Mouse (Mus musculus) hindbrain, postnatal 0 days (tissue): Measurements from ENCODE around the gene Ssc4d. TPM values are rescaled to one million over a fixed set of nuclear protein-coding genes. Genes with fewer than 3 reads are reported as not detected.

Experiments
- ATAC-seq: fragments of 200-750 bp; cut with Nextera tagmentation; 2 replicates; pipeline ENCODE4 v1.8.0; 2017; ENCODE audit warnings: mild to moderate bottlenecking, moderate TSS enrichment, moderate library complexity
- DNase-seq: peaks from one replicate; pipeline ENCODE4 v3.0.0-alpha.2; 2015; ENCODE audit warnings: low spot score
- H3K27ac ChIP-seq: fragments of 300-500 bp; sonication (generic); 2 replicates; pipeline ENCODE4 v1.5.1; 2014; ENCODE audit warnings: mild to moderate bottlenecking
- H3K27me3 ChIP-seq: fragments of 300-500 bp; sonication (generic); 2 replicates; pipeline ENCODE4 v1.6.1; 2014; ENCODE audit warnings: low read length, mixed read lengths; ENCODE audit not compliant: insufficient read depth
- H3K36me3 ChIP-seq: fragments of 300-500 bp; sonication (generic); 2 replicates; pipeline ENCODE4 v1.6.1; 2014; ENCODE audit warnings: low read length, mixed read lengths; ENCODE audit not compliant: insufficient read depth
- H3K4me1 ChIP-seq: fragments of 300-500 bp; sonication (generic); 2 replicates; pipeline ENCODE4 v1.6.1; 2014; ENCODE audit warnings: antibody characterized with exemption, low read length, mixed read lengths; ENCODE audit not compliant: insufficient read depth
- H3K4me2 ChIP-seq: fragments of 300-500 bp; sonication (generic); 2 replicates; pipeline ENCODE4 v1.6.1; 2014; ENCODE audit warnings: low read depth, mild to moderate bottlenecking, low read length, moderate library complexity, mixed read lengths
- H3K4me3 ChIP-seq: fragments of 300-500 bp; sonication (generic); 2 replicates; pipeline ENCODE4 v1.5.1; 2014; ENCODE audit warnings: low read length
- H3K9ac ChIP-seq: fragments of 300-500 bp; sonication (generic); replicated peaks from 2 replicates; pipeline ENCODE4 v1.6.1; 2014; ENCODE audit warnings: mild to moderate bottlenecking, low read length, moderate library complexity, mixed read lengths
- H3K9me3 ChIP-seq: fragments of 300-500 bp; sonication (generic); 2 replicates; pipeline ENCODE4 v1.6.1; 2016; ENCODE audit warnings: low read length, mixed read lengths
- CTCF ChIP-seq: IDR thresholded peaks from 2 replicates; pipeline ENCODE4 v1.5.1; 2016; ENCODE audit warnings: antibody characterized with exemption, control low read depth, low read depth
- WGBS: fragments of 180-500 bp; shearing (Covaris S2); extraction: QIAGEN DNeasy Blood & Tissue Kit; methylation state at CpG from one replicate; pipeline ENCODE4 v1.1.7; 2014; 5-methylcytosine and 5-hydroxymethylcytosine counted together
- polyA plus RNA-seq: library from polyadenylated mRNA; unstranded; fragments of >200 nt; fragmentation: Nextera tagmentation; extraction: Ambion mirVana; gene quantifications from 2 replicates; pipeline ENCODE4 v1.2.1, GENCODE M21; 2015
- total RNA-seq: library from RNA; depleted of rRNA; stranded (reverse); fragments of >200 nt; gene quantifications from 2 replicates; pipeline ENCODE4 v1.2.3, GENCODE M21; 2014

Ssc4d gene
- total and polyA plus RNA-seq, 2 experiments from 2014 or later, result 3.6 to 6.5 TPM

GRCm38 (mm10) chr5:135994725-135995687 lies 20.7 kb upstream of the Ssc4d start, which contains the start of gene Dtx2:
Gene Dtx2 (plus strand): TSS chr5:135994800.
- peak; percentile 95 for ATAC-seq
- peak within 1 kb of the TSS; percentile 81 for H3K9ac ChIP-seq
- peak; percentile 97 for DNase-seq
- H3K27me3 ChIP-seq, result no peaks in the 10 kb centered on the region
- under 1% methylated on average over 45 of the region's 47 CpGs for WGBS
- TF ChIP-seq CTCF, result peak; percentile 44
- H3K4me2 ChIP-seq, result peak within 1 kb of the TSS; percentile 81
- H3K36me3 ChIP-seq, result peaks cover 7% of the 10 kb centered on the region; the same call in 1 of the 2 replicates
- H3K4me3 ChIP-seq, result peak within 1 kb of the TSS; percentile 80
- H3K27ac ChIP-seq, result peak within 1 kb of the TSS; percentile 91
- no peaks in the 10 kb centered on the region for H3K9me3 ChIP-seq
- no peaks in the 10 kb centered on the region for H3K4me1 ChIP-seq

GRCm38 (mm10) chr5:135994335-135994724 lies 20.0 kb upstream of the Ssc4d start:
- ATAC-seq (peak; percentile 6; the same call in 1 of the 2 replicates), DNase-seq (no peak)
- Histone ChIP-seq H3K9me3 (no peaks in the 10 kb centered on the region), H3K9ac (peak overlapping the region; percentile 81; the same call in 1 of the 2 replicates), H3K4me3 (peak overlapping the region; percentile 80), H3K4me2 (no peak overlapping the region), H3K27me3 (no peaks in the 10 kb centered on the region), H3K4me1 (no peaks in the 10 kb centered on the region), H3K36me3 (peaks cover 7% of the 10 kb centered on the region; the same call in 1 of the 2 replicates), H3K27ac (no peak overlapping the region)
- 66% methylated on average over 8 of the region's 8 CpGs for WGBS
- TF ChIP-seq CTCF, result no peak

GRCm38 (mm10) chr5:135993381-135993965 lies 19.1 kb upstream of the Ssc4d start:
- ATAC-seq (no peak), DNase-seq (no peak)
- H3K27me3 ChIP-seq, result no peaks in the 10 kb centered on the region
- no peak overlapping the region for H3K27ac ChIP-seq
- H3K4me2 ChIP-seq, result no peak overlapping the region
- no peaks in the 10 kb centered on the region for H3K9me3 ChIP-seq
- H3K36me3 ChIP-seq, result peaks cover 6% of the 10 kb centered on the region; the same call in 1 of the 2 replicates
- no peak overlapping the region for H3K4me3 ChIP-seq
- no peaks in the 10 kb centered on the region for H3K4me1 ChIP-seq
- 69% methylated on average over 5 of the region's 5 CpGs for WGBS
- TF ChIP-seq CTCF, result no peak
- no peak overlapping the region for H3K9ac ChIP-seq

- 65% methylated on average over 5 of the region's 5 CpGs for WGBS
- no peak overlapping the region for H3K4me3 ChIP-seq
- TF ChIP-seq CTCF, result no peak
- no peaks in the 10 kb centered on the region for H3K9me3 ChIP-seq
- H3K9ac ChIP-seq, result no peak overlapping the region
- no peak overlapping the region for H3K27ac ChIP-seq
- no peaks in the 10 kb centered on the region for H3K27me3 ChIP-seq
- DNase-seq (no peak), ATAC-seq (no peak)
- no peak overlapping the region for H3K4me2 ChIP-seq
- no peaks in the 10 kb centered on the region for H3K36me3 ChIP-seq
- H3K4me1 ChIP-seq, result no peaks in the 10 kb centered on the region
These were observed 16.3 kb upstream of the Ssc4d start for GRCm38 (mm10) chr5:135990601-135991000.

- ATAC-seq (0 out of 2 replicates have a peak, but pooled peaks have one; percentile 58), DNase-seq (peak; percentile 73)
- no peaks in the 10 kb centered on the region for H3K36me3 ChIP-seq
- H3K4me1 ChIP-seq, result no peaks in the 10 kb centered on the region
- no peaks in the 10 kb centered on the region for H3K9me3 ChIP-seq
- no peaks in the 10 kb centered on the region for H3K27me3 ChIP-seq
- peak; percentile 66 for TF ChIP-seq CTCF
- H3K27ac ChIP-seq, result no peak overlapping the region
- H3K4me3 ChIP-seq, result no peak overlapping the region
- H3K4me2 ChIP-seq, result no peak overlapping the region
- 42% methylated on average over 11 of the region's 11 CpGs for WGBS
- H3K9ac ChIP-seq, result no peak overlapping the region
These were observed 12.9 kb upstream of the Ssc4d start for GRCm38 (mm10) chr5:135987248-135987647.

GRCm38 (mm10) chr5:135984546-135985044 lies 10.3 kb upstream of the Ssc4d start:
- H3K27ac ChIP-seq, result no peak overlapping the region
- 55% methylated on average over 6 of the region's 6 CpGs for WGBS
- no peaks in the 10 kb centered on the region for H3K36me3 ChIP-seq
- H3K9ac ChIP-seq, result no peak overlapping the region
- no peak overlapping the region for H3K4me3 ChIP-seq
- no peaks in the 10 kb centered on the region for H3K4me1 ChIP-seq
- DNase-seq, result no peak
- H3K27me3 ChIP-seq, result no peaks in the 10 kb centered on the region
- no peak overlapping the region for H3K4me2 ChIP-seq
- TF ChIP-seq CTCF, result no peak
- no peaks in the 10 kb centered on the region for H3K9me3 ChIP-seq
- no peak for ATAC-seq
